Mouse (Mus musculus) liver, adult 2 months (tissue): ENCODE measurements at regions not wholly inside any gene's neighbourhood (a gene's known extent, or its start where the extent isn't known, plus 50 kb on each side); places are given as distances from the start of the nearest gene placed in this dataset.

Experiments
- DNase-seq: peaks from one replicate; pipeline ENCODE4 v3.0.0-alpha.2; 2011; ENCODE audit warnings: low read depth, low spot score; ENCODE audit errors: extremely low read depth
- H3K27ac ChIP-seq: fragments of 200-500 bp; replicated peaks from 2 replicates; pipeline ENCODE4 v1.5.1; 2012; ENCODE audit warnings: low read depth, mild to moderate bottlenecking, control low read depth, inconsistent platforms, low read length; ENCODE audit not compliant: insufficient read depth
- H3K27me3 ChIP-seq: fragments of 200-500 bp; 2 replicates; pipeline ENCODE4 v1.6.1; 2012; ENCODE audit warnings: mild to moderate bottlenecking, moderate library complexity, low read length, inconsistent platforms; ENCODE audit not compliant: control insufficient read depth, insufficient read depth
- H3K36me3 ChIP-seq: fragments of 200-500 bp; 2 replicates; pipeline ENCODE4 v1.6.1; 2012; ENCODE audit warnings: low read length, inconsistent platforms; ENCODE audit not compliant: control insufficient read depth, insufficient read depth
- H3K4me1 ChIP-seq: fragments of 200-500 bp; 2 replicates; pipeline ENCODE4 v1.6.1; 2011; ENCODE audit warnings: low read length; ENCODE audit not compliant: control insufficient read depth, insufficient read depth
- H3K4me3 ChIP-seq: fragments of 200-500 bp; 2 replicates; pipeline ENCODE4 v1.5.1; 2011; ENCODE audit warnings: low read depth, mild to moderate bottlenecking, control low read depth, low read length, moderate library complexity; ENCODE audit not compliant: insufficient read depth
- H3K79me2 ChIP-seq: fragments of 200-500 bp; 2 replicates; pipeline ENCODE4 v1.6.1; 2012; ENCODE audit warnings: inconsistent platforms, mild to moderate bottlenecking, low read length, moderate library complexity; ENCODE audit not compliant: control insufficient read depth, insufficient read depth
- H3K9ac ChIP-seq: fragments of 200-500 bp; 2 replicates; pipeline ENCODE4 v1.6.1; 2012; ENCODE audit warnings: low read depth, mild to moderate bottlenecking, control low read depth, inconsistent platforms, low read length
- CTCF ChIP-seq: fragments of 200-500 bp; IDR thresholded peaks from 2 replicates; pipeline ENCODE4 v1.5.1; 2011; ENCODE audit warnings: low read depth, low read length, control low read depth
- POLR2A ChIP-seq: fragments of 200-500 bp; IDR thresholded peaks from 2 replicates; pipeline ENCODE4 v1.6.1; 2011; ENCODE audit warnings: low read length, control low read depth; ENCODE audit not compliant: insufficient read depth; ENCODE audit errors: extremely low read depth
- WGBS: fragments of 180-500 bp; shearing (Covaris S2); methylation state at CpG from one replicate; pipeline ENCODE4 v1.1.7; 2018; 5-methylcytosine and 5-hydroxymethylcytosine counted together

DNA sequence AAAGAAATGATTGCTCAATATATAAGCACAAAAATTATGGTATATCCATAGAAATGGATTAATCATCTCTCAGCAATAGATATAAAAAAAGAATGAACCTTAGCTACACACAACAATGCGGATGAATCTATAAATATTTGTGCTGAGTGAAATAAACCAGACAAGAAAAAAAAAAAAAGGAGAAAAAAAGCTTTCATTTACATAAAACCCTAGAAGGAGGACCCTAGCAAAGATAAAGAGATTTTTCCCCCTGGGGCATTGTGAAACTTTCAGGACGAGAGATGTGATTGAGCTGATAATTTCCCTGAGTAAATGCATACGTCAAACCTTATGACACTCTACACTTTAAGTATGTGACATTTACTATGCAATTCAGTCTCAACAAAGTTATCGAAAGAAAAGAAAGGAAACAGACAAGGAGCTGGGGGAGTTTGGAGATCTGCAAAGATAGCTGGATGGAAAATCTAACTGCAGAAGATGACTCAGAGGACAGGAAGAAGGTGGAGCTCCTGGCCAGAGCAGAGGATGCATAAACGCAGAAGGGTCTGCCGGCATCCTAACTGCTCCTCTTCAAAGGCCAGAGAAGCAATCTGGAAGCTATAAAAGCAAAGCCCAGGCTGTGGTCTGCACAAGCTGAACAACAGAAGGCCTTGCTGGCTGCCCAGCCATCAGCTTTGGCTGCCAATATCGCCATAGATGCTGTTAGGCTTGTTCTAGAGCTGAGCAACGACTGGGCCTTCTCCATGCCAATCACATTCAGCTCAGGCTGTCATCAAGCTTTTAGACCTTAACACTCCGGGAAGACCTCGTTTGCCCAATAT is 115.6 kb upstream of the Nabp1 start:
- H3K36me3 ChIP-seq = no peaks in the 10 kb centered on the region
- H3K9ac ChIP-seq = no peak overlapping the region
- H3K79me2 ChIP-seq = no peaks in the 10 kb centered on the region
- H3K27me3 ChIP-seq = no peaks in the 10 kb centered on the region
- no peaks in the 10 kb centered on the region for H3K4me1 ChIP-seq
- WGBS = 78% methylated on average over 10 of the region's 10 CpGs
- H3K27ac ChIP-seq = no peak overlapping the region
- no peak for DNase-seq
- no peak overlapping the region for H3K4me3 ChIP-seq
- TF ChIP-seq CTCF (no peak), POLR2A (no peak)

DNA sequence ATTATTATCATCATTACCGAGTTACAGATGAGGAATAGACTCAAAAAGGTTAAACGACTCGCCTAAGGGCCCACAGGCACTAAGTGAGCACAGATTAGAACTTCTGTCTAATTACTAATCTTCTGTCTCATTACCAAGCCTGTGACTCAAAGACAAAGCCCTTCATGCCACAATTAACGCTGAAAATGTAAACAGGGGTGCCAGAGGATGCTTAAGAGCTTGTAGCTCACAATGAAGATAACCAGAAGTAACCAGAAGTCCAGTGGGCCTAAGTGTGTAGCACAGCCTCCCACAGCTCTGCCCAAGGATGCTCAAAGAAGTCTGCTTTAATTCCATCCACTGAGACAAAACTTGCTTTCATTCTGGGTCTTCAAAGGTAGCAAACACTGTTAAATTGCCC is 113.7 kb upstream of the Nabp1 start:
- Histone ChIP-seq H3K27me3 (no peaks in the 10 kb centered on the region), H3K79me2 (no peaks in the 10 kb centered on the region), H3K36me3 (no peaks in the 10 kb centered on the region), H3K4me1 (no peaks in the 10 kb centered on the region), H3K27ac (no peak overlapping the region), H3K9ac (no peak overlapping the region), H3K4me3 (no peak overlapping the region)
- WGBS = 71% methylated on average over 4 of the region's 4 CpGs
- DNase-seq = no peak
- TF ChIP-seq POLR2A = no peak
- TF ChIP-seq CTCF = no peak

- no peak overlapping the region for H3K4me3 ChIP-seq
- TF ChIP-seq CTCF = no peak
- no peak for TF ChIP-seq POLR2A
- H3K79me2 ChIP-seq = no peaks in the 10 kb centered on the region
- no peak overlapping the region for H3K9ac ChIP-seq
- no peak overlapping the region for H3K27ac ChIP-seq
- H3K4me1 ChIP-seq = no peaks in the 10 kb centered on the region
- DNase-seq = no peak
- WGBS = 83% methylated on average over 9 of the region's 9 CpGs
- no peaks in the 10 kb centered on the region for H3K27me3 ChIP-seq
- H3K36me3 ChIP-seq = no peaks in the 10 kb centered on the region
Observed at GRCm38 (mm10) chr1:51590606-51591400, 112.6 kb upstream of the Nabp1 start.

DNA sequence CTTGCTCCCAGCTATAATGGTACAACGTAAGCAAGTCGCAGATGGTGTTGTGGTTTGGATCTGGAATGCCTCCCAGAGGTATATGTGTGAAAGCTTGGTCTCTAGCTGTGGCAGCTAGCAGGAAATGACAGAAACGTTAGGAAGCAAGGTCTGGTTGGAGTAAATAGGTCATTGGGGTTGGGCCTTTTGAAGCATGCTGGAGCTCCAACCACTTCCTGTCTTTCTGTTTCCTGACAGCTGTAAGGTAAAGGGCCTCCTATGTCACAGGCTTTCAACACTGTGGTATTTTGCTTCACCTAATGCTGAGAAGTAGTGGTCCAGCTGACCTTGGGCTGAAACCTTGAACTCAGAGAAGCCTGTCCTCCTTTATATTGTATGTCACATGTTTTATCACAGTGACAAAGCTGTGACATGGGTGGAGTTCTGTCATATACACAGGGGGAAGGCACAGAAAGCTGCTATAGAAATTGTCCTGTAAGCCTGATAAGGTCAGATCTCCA is 106.8 kb upstream of the Nabp1 start:
- 58% methylated on average over 3 of the region's 3 CpGs for WGBS
- H3K27ac ChIP-seq = no peak overlapping the region
- H3K36me3 ChIP-seq = no peaks in the 10 kb centered on the region
- no peaks in the 10 kb centered on the region for H3K27me3 ChIP-seq
- peak; percentile 17 for DNase-seq
- no peaks in the 10 kb centered on the region; the same call in 1 of the 2 replicates for H3K4me1 ChIP-seq
- H3K4me3 ChIP-seq = no peak overlapping the region
- H3K79me2 ChIP-seq = no peaks in the 10 kb centered on the region
- H3K9ac ChIP-seq = no peak overlapping the region
- no peak for TF ChIP-seq CTCF
- no peak for TF ChIP-seq POLR2A

- no peaks in the 10 kb centered on the region; the same call in 1 of the 2 replicates for H3K4me1 ChIP-seq
- no peak overlapping the region for H3K27ac ChIP-seq
- no peaks in the 10 kb centered on the region for H3K27me3 ChIP-seq
- TF ChIP-seq CTCF = no peak
- TF ChIP-seq POLR2A = no peak
- H3K4me3 ChIP-seq = no peak overlapping the region
- no peak for DNase-seq
- H3K79me2 ChIP-seq = no peaks in the 10 kb centered on the region
- 74% methylated on average over 4 of the region's 4 CpGs for WGBS
- no peak overlapping the region for H3K9ac ChIP-seq
- no peaks in the 10 kb centered on the region for H3K36me3 ChIP-seq
Observed at GRCm38 (mm10) chr1:51583871-51584270, 105.6 kb upstream of the Nabp1 start.
